ENCODE assay signal across 8 mouse cellular contexts in the genomic region with DNA sequence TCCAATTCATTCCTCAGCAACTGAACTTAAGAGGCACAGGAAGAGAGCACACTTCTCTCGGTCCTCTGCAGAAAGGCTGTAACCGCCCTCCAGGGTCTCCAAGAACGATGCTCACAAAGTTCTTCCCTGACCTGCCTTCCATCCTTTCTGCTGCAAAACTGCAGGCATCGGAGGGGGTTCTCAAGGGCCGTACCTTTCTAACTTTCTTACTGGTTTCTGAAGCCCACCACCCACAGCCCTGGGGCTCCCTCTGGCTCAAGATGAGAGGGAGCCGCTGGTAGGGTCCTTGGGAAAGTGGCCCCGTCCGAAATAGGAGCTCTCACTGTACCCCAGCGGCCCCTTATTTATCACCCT. TPM values are rescaled to one million over a fixed set of nuclear protein-coding genes. Genes with fewer than 3 reads are reported as not detected.
DNase-seq lines count a peak whose midpoint lies in the region; ATAC-seq and TF ChIP-seq lines count a peak whose summit lies in the region.

No protein-coding gene starts in this region.

- peak overlapping the region; percentile 98 for H3K27ac ChIP-seq in kidney, embryonic 14.5 days (ENCODE audit: low read depth, low read length)
- H3K27ac ChIP-seq in hindbrain, embryonic 13.5 days = peak overlapping the region; percentile 100
- H3K27ac ChIP-seq in midbrain, embryonic 12.5 days (replicated peaks) = peak overlapping the region; percentile 97

- no peak for TF ChIP-seq CTCF in brain, embryonic 14.5 days (IDR thresholded peaks at IDR 0.05; ENCODE audit: borderline replicate concordance, extremely low read depth, insufficient read depth, insufficient read length)

- H3K9ac ChIP-seq in kidney, embryonic 14.5 days (ENCODE audit: low read depth, low read length) = peak overlapping the region; percentile 68
- H3K9ac ChIP-seq in hindbrain, embryonic 13.5 days = peak overlapping the region; percentile 78
- peak overlapping the region; percentile 70 for H3K9ac ChIP-seq in midbrain, embryonic 12.5 days (replicated peaks)

- ATAC-seq in kidney, embryonic 14.5 days (ENCODE audit: low FRiP score, low TSS enrichment) = no peak; the same call in 1 of the 2 replicates
- ATAC-seq in hindbrain, embryonic 13.5 days (ENCODE audit: low FRiP score) = peak; percentile 3
- no peak; the same call in 1 of the 2 replicates for ATAC-seq in midbrain, embryonic 12.5 days (ENCODE audit: low FRiP score, low read depth)
- no peak; the same call in 1 of the 2 replicates for ATAC-seq in frontal cortex, adult (ENCODE audit: low TSS enrichment)
- ATAC-seq in megakaryocyte progenitor cell, adult 5-6 weeks (replicated peaks; ENCODE audit: poor library complexity) = no peak

- H3K4me1 ChIP-seq in kidney, embryonic 14.5 days (ENCODE audit: control insufficient read depth, insufficient read depth, low read length) = peaks cover 84% of the 10 kb centered on the region
- peaks cover 79% of the 10 kb centered on the region for H3K4me1 ChIP-seq in hindbrain, embryonic 13.5 days (replicated peaks)
- peaks cover 73% of the 10 kb centered on the region for H3K4me1 ChIP-seq in midbrain, embryonic 12.5 days

- peak overlapping the region; percentile 40 for H3K4me3 ChIP-seq in kidney, embryonic 14.5 days (ENCODE audit: low read length)
- H3K4me3 ChIP-seq in hindbrain, embryonic 13.5 days = peak overlapping the region; percentile 44
- H3K4me3 ChIP-seq in midbrain, embryonic 12.5 days = peak overlapping the region; percentile 44

- WGBS in kidney, embryonic 14.5 days = under 1% methylated on average over 9 of the region's 9 CpGs
- WGBS in hindbrain, embryonic 13.5 days = under 1% methylated on average over 9 of the region's 9 CpGs
- WGBS in midbrain, embryonic 12.5 days = under 1% methylated on average over 9 of the region's 9 CpGs

- no peaks in the 10 kb centered on the region for H3K27me3 ChIP-seq in kidney, embryonic 14.5 days (ENCODE audit: control insufficient read depth, insufficient read depth, low read length)
- peaks cover 12% of the 10 kb centered on the region for H3K27me3 ChIP-seq in hindbrain, embryonic 13.5 days
- H3K27me3 ChIP-seq in midbrain, embryonic 12.5 days = peaks cover 19% of the 10 kb centered on the region

- H3K36me3 ChIP-seq in kidney, embryonic 14.5 days (ENCODE audit: control insufficient read depth, insufficient read depth, low read length) = no peaks in the 10 kb centered on the region; the same call in 1 of the 2 replicates
- no peaks in the 10 kb centered on the region for H3K36me3 ChIP-seq in hindbrain, embryonic 13.5 days
- H3K36me3 ChIP-seq in midbrain, embryonic 12.5 days = no peaks in the 10 kb centered on the region

- peak overlapping the region; percentile 70 for H3K4me2 ChIP-seq in kidney, embryonic 14.5 days (replicated peaks; ENCODE audit: low read depth, low read length)
- H3K4me2 ChIP-seq in hindbrain, embryonic 13.5 days = peak overlapping the region; percentile 70
- peak overlapping the region; percentile 65 for H3K4me2 ChIP-seq in midbrain, embryonic 12.5 days (replicated peaks)

- H3K9me3 ChIP-seq in kidney, embryonic 14.5 days (ENCODE audit: control insufficient read depth, low read length) = no peaks in the 10 kb centered on the region
- H3K9me3 ChIP-seq in hindbrain, embryonic 13.5 days = no peaks in the 10 kb centered on the region
- H3K9me3 ChIP-seq in midbrain, embryonic 12.5 days = no peaks in the 10 kb centered on the region

- DNase-seq in kidney, adult 11 months = no peak
- peak; percentile 61 for DNase-seq in brain, embryonic 14.5 days (ENCODE audit: low read depth)
- no peak for DNase-seq in frontal cortex, postnatal 36 days (ENCODE audit: low spot score in 2 of 2)

- TF ChIP-seq POLR2A in brain, embryonic 14.5 days (IDR thresholded peaks at IDR 0.05; ENCODE audit: borderline replicate concordance, extremely low read depth, insufficient read depth, insufficient read length, poor library complexity, severe bottlenecking) = no peak

RNA-seq across cellular contexts. Expression of a gene that starts 5.8 kb away (rescaled TPM):
- 0.47 and 0.69 TPM in 2 replicates for polyA plus RNA-seq in kidney, embryonic 14.5 days (2014; fragmentation: Nextera tagmentation; extraction: Ambion mirVana)
- 0.30 and 0.33 TPM in 2 replicates for polyA plus RNA-seq in brain, embryonic 14.5 days (2012; rRNA removed)
- polyA plus RNA-seq in hindbrain, embryonic 13.5 days (2015; fragmentation: Nextera tagmentation; extraction: Ambion mirVana) = 0.23 and 0.34 TPM in 2 replicates
- 0.10 and 0.20 TPM in 2 replicates for polyA plus RNA-seq in midbrain, embryonic 12.5 days (2016; fragmentation: Nextera tagmentation; extraction: Ambion mirVana)
- total RNA-seq in megakaryocyte progenitor cell, adult 5-6 weeks (2015) = 1.8 and 3.4 TPM in 2 replicates
- total RNA-seq in megakaryocyte progenitor cell, adult 5-6 weeks (2017) = 1.8 and 2.3 TPM in 2 replicates

RNA-seq across cellular contexts. Expression of a gene that starts 32.1 kb away (rescaled TPM):
- 290 and 322 TPM in 2 replicates for polyA plus RNA-seq in kidney, embryonic 14.5 days (2014; fragmentation: Nextera tagmentation; extraction: Ambion mirVana)
- polyA plus RNA-seq in brain, embryonic 14.5 days (2012; rRNA removed) = 165 and 192 TPM in 2 replicates
- 219 and 222 TPM in 2 replicates for polyA plus RNA-seq in hindbrain, embryonic 13.5 days (2015; fragmentation: Nextera tagmentation; extraction: Ambion mirVana)
- polyA plus RNA-seq in midbrain, embryonic 12.5 days (2016; fragmentation: Nextera tagmentation; extraction: Ambion mirVana) = 232 and 235 TPM in 2 replicates
- 245 and 256 TPM in 2 replicates for total RNA-seq in megakaryocyte progenitor cell, adult 5-6 weeks (2015)
- 75.9 and 91.4 TPM in 2 replicates for total RNA-seq in megakaryocyte progenitor cell, adult 5-6 weeks (2017)

RNA-seq across cellular contexts. Expression of a gene that starts 35.3 kb away (rescaled TPM):
- 12.3 and 18.2 TPM in 2 replicates for polyA plus RNA-seq in kidney, embryonic 14.5 days (2014; fragmentation: Nextera tagmentation; extraction: Ambion mirVana)
- 20.3 and 37.5 TPM in 2 replicates for polyA plus RNA-seq in brain, embryonic 14.5 days (2012; rRNA removed)
- 18.6 and 19.9 TPM in 2 replicates for polyA plus RNA-seq in hindbrain, embryonic 13.5 days (2015; fragmentation: Nextera tagmentation; extraction: Ambion mirVana)
- 19.6 and 20.8 TPM in 2 replicates for polyA plus RNA-seq in midbrain, embryonic 12.5 days (2016; fragmentation: Nextera tagmentation; extraction: Ambion mirVana)
- 11.5 and 12.4 TPM in 2 replicates for total RNA-seq in megakaryocyte progenitor cell, adult 5-6 weeks (2015)
- 2.0 and 3.2 TPM in 2 replicates for total RNA-seq in megakaryocyte progenitor cell, adult 5-6 weeks (2017)

RNA-seq across cellular contexts. Expression of a gene that starts 46.4 kb away (rescaled TPM):
- 3.1 and 3.9 TPM in 2 replicates for polyA plus RNA-seq in kidney, embryonic 14.5 days (2014; fragmentation: Nextera tagmentation; extraction: Ambion mirVana)
- 0.53 and 1.2 TPM in 2 replicates for polyA plus RNA-seq in brain, embryonic 14.5 days (2012; rRNA removed)
- polyA plus RNA-seq in hindbrain, embryonic 13.5 days (2015; fragmentation: Nextera tagmentation; extraction: Ambion mirVana) = 1.1 and 1.4 TPM in 2 replicates
- 3.4 and 3.8 TPM in 2 replicates for polyA plus RNA-seq in midbrain, embryonic 12.5 days (2016; fragmentation: Nextera tagmentation; extraction: Ambion mirVana)
- total RNA-seq in megakaryocyte progenitor cell, adult 5-6 weeks (2015) = 115 and 140 TPM in 2 replicates
- total RNA-seq in megakaryocyte progenitor cell, adult 5-6 weeks (2017) = 126 and 148 TPM in 2 replicates
